Comparison of ENCODE assay signal across 8 mouse cellular contexts in the genomic region with DNA sequence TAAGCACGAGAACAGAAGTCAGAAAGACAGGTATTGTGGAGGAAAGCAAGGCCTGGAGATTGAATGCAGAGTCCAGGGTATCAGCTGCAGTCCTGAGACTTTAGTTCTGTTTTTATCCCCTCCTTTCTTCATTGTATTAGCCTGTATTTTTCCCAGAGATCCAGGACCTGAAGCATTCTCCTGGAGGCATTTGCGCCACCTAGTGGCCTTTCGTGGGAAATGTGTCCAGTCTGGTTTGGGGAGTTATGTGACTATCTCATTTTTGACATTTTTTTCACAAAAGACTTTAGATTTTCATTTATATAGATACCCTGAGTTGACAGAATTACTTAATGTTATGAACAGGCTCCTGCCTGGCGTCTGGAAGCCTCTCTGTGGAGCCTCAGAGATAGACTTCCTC. TPM values are rescaled to one million over a fixed set of nuclear protein-coding genes. Genes with fewer than 3 reads are reported as not detected.
DNase-seq lines count a peak whose midpoint lies in the region; ATAC-seq and TF ChIP-seq lines count a peak whose summit lies in the region.

No protein-coding gene starts in this region.

- H3K9ac ChIP-seq in heart, embryonic 14.5 days (ENCODE audit: low read length), result peak overlapping the region; percentile 93
- peak overlapping the region; percentile 93 for H3K9ac ChIP-seq in liver, embryonic 15.5 days
- peak overlapping the region; percentile 89; the same call in 1 of the 2 replicates for H3K9ac ChIP-seq in neural tube, embryonic 12.5 days

- H3K4me2 ChIP-seq in heart, embryonic 14.5 days (ENCODE audit: low read length), result peak overlapping the region; percentile 79
- peak overlapping the region; percentile 80 for H3K4me2 ChIP-seq in liver, embryonic 15.5 days
- peak overlapping the region; percentile 91 for H3K4me2 ChIP-seq in neural tube, embryonic 12.5 days (replicated peaks)

- DNase-seq in brain, embryonic 14.5 days (ENCODE audit: low read depth), result peak; percentile 88
- DNase-seq in kidney, postnatal 14 days, result peak; percentile 83

- 8% methylated on average over 4 of the region's 4 CpGs for WGBS in heart, embryonic 14.5 days
- WGBS in liver, embryonic 15.5 days (ENCODE audit: insufficient replicate concordance), result 8% methylated on average over 4 of the region's 4 CpGs
- 5% methylated on average over 4 of the region's 4 CpGs for WGBS in neural tube, embryonic 12.5 days

- ATAC-seq in erythroid progenitor cell, adult 5-6 weeks (replicated peaks; ENCODE audit: low FRiP score, poor library complexity, severe bottlenecking), result peak; percentile 54; the same call in 1 of the 2 replicates
- no peak for ATAC-seq in heart, embryonic 14.5 days (ENCODE audit: insufficient number of reproducible peaks, insufficient read depth, low FRiP score, low read depth)
- no peak for ATAC-seq in liver, embryonic 15.5 days (ENCODE audit: insufficient read depth)
- no peak for ATAC-seq in neural tube, embryonic 12.5 days (ENCODE audit: low FRiP score, low read depth)

- no peaks in the 10 kb centered on the region for H3K27me3 ChIP-seq in E14TG2a.4 (ENCODE audit: insufficient read depth, low read length)
- H3K27me3 ChIP-seq in heart, embryonic 14.5 days (ENCODE audit: control insufficient read depth, insufficient read depth, low read length), result no peaks in the 10 kb centered on the region
- H3K27me3 ChIP-seq in liver, embryonic 15.5 days, result no peaks in the 10 kb centered on the region
- no peaks in the 10 kb centered on the region for H3K27me3 ChIP-seq in neural tube, embryonic 12.5 days (replicated peaks)
- no peaks in the 10 kb centered on the region for H3K27me3 ChIP-seq in testis, adult 2 months (ENCODE audit: control insufficient read depth, insufficient read depth, low read length)

- peak overlapping the region; percentile 97; the same call in 1 of the 2 replicates for H3K4me3 ChIP-seq in E14TG2a.4 (replicated peaks; ENCODE audit: low read length)
- peak overlapping the region; percentile 20 to 96; a peak in 3 of 4 replicates for H3K4me3 ChIP-seq in heart, embryonic 14.5 days (ENCODE audit: control insufficient read depth in 1 of 2, insufficient read depth in 1 of 2, low read depth in 1 of 2, low read length in 2 of 2)
- H3K4me3 ChIP-seq in liver, embryonic 15.5 days (replicated peaks), result peak overlapping the region; percentile 95
- peak overlapping the region; percentile 89; the same call in 1 of the 2 replicates for H3K4me3 ChIP-seq in neural tube, embryonic 12.5 days
- no peak overlapping the region for H3K4me3 ChIP-seq in testis, adult 2 months (ENCODE audit: control insufficient read depth, low read depth, low read length)

- peak overlapping the region in 1 of 2 experiments; percentile 87; a peak in 1 of 4 replicates for H3K27ac ChIP-seq in heart, embryonic 14.5 days (replicated peaks in 1 of 2; ENCODE audit: control insufficient read depth in 1 of 2, insufficient read depth in 1 of 2, low read depth in 2 of 2, low read length in 2 of 2)
- H3K27ac ChIP-seq in liver, embryonic 15.5 days (replicated peaks), result peak overlapping the region; percentile 89
- no peak overlapping the region for H3K27ac ChIP-seq in neural tube, embryonic 12.5 days
- no peak overlapping the region for H3K27ac ChIP-seq in testis, adult 2 months (ENCODE audit: control insufficient read depth, insufficient read depth, low read depth, low read length)

- TF ChIP-seq CTCF in E14TG2a.4 (conservative IDR thresholded peaks at IDR 0.05; ENCODE audit: low read length), result peak; percentile 97
- TF ChIP-seq CTCF in brain, embryonic 14.5 days (IDR thresholded peaks at IDR 0.05; ENCODE audit: borderline replicate concordance, extremely low read depth, insufficient read depth, insufficient read length), result peak; percentile 91
- peak; percentile 57; the same call in 1 of the 2 replicates for TF ChIP-seq CTCF in testis, adult 2 months (IDR thresholded peaks at IDR 0.05; ENCODE audit: control insufficient read depth, insufficient read depth, insufficient replicate concordance, low read depth, low read length)

- no peaks in the 10 kb centered on the region for H3K9me3 ChIP-seq in E14TG2a.4 (ENCODE audit: low read length)
- H3K9me3 ChIP-seq in heart, embryonic 14.5 days (ENCODE audit: control insufficient read depth, low read length), result no peaks in the 10 kb centered on the region
- no peaks in the 10 kb centered on the region for H3K9me3 ChIP-seq in liver, embryonic 15.5 days (replicated peaks)
- H3K9me3 ChIP-seq in neural tube, embryonic 12.5 days, result no peaks in the 10 kb centered on the region

- H3K4me1 ChIP-seq in E14TG2a.4 (replicated peaks; ENCODE audit: low read depth, low read length), result peaks cover 36% of the 10 kb centered on the region
- H3K4me1 ChIP-seq in heart, embryonic 14.5 days (ENCODE audit: control insufficient read depth in 2 of 2, insufficient read depth in 2 of 2, low read length in 2 of 2), result peaks cover 0 to 17% of the 10 kb centered on the region in 2 experiments; a peak in 3 of 4 replicates
- peaks cover 20% of the 10 kb centered on the region for H3K4me1 ChIP-seq in liver, embryonic 15.5 days (replicated peaks)
- H3K4me1 ChIP-seq in neural tube, embryonic 12.5 days, result peaks cover 9% of the 10 kb centered on the region
- H3K4me1 ChIP-seq in testis, adult 2 months (ENCODE audit: control insufficient read depth, insufficient read depth, low read length), result peaks cover 11% of the 10 kb centered on the region

- no peak for TF ChIP-seq POLR2A in brain, embryonic 14.5 days (IDR thresholded peaks at IDR 0.05; ENCODE audit: borderline replicate concordance, extremely low read depth, insufficient read depth, insufficient read length, poor library complexity, severe bottlenecking)
- TF ChIP-seq POLR2A in testis, adult 2 months (IDR thresholded peaks at IDR 0.05; ENCODE audit: control insufficient read depth, low read depth, low read length), result no peak

- peaks cover 44% of the 10 kb centered on the region for H3K36me3 ChIP-seq in E14TG2a.4 (ENCODE audit: insufficient read depth, low read length)
- H3K36me3 ChIP-seq in heart, embryonic 14.5 days (ENCODE audit: control insufficient read depth, insufficient read depth, low read length), result peaks cover 43% of the 10 kb centered on the region
- H3K36me3 ChIP-seq in liver, embryonic 15.5 days (replicated peaks), result peaks cover 45% of the 10 kb centered on the region
- peaks cover 23% of the 10 kb centered on the region for H3K36me3 ChIP-seq in neural tube, embryonic 12.5 days
- H3K36me3 ChIP-seq in testis, adult 2 months (ENCODE audit: control insufficient read depth, insufficient read depth, low read length), result peaks cover 2% of the 10 kb centered on the region; the same call in 1 of the 2 replicates

RNA-seq across cellular contexts. Expression of gene Ncbp3, which starts 1.8 kb away (rescaled TPM):
- 5.5 and 8.3 TPM in 2 replicates for polyA plus RNA-seq in brain, embryonic 14.5 days (2012; rRNA removed)
- total RNA-seq in erythroid progenitor cell, adult 5-6 weeks (2015; ENCODE audit: low replicate concordance), result 10.9 and 11.9 TPM in 2 replicates
- 17.4 and 18.9 TPM in 2 replicates for total RNA-seq in erythroid progenitor cell, adult 5-6 weeks (2017; ENCODE audit: low replicate concordance)
- 9.5 and 10.3 TPM in 2 replicates for polyA plus RNA-seq in heart, embryonic 14.5 days (2014; fragmentation: Nextera tagmentation; extraction: Ambion mirVana)
- 3.9 and 4.2 TPM in 2 replicates for polyA plus RNA-seq in liver, embryonic 15.5 days (2015; fragmentation: Nextera tagmentation; extraction: Ambion mirVana)
- polyA plus RNA-seq in neural tube, embryonic 12.5 days (2016; fragmentation: Nextera tagmentation; extraction: Ambion mirVana), result 14.3 and 15.1 TPM in 2 replicates
- polyA plus RNA-seq in testis, adult 2 months (2012; rRNA removed), result 1.6 and 1.8 TPM in 2 replicates

RNA-seq across cellular contexts. Expression of gene Camkk1, which starts 30.5 kb away (rescaled TPM):
- 18.7 and 20.9 TPM in 2 replicates for polyA plus RNA-seq in brain, embryonic 14.5 days (2012; rRNA removed)
- total RNA-seq in erythroid progenitor cell, adult 5-6 weeks (2015; ENCODE audit: low replicate concordance), result not detected in 2 replicates
- total RNA-seq in erythroid progenitor cell, adult 5-6 weeks (2017; ENCODE audit: low replicate concordance), result 0.26 and 0.76 TPM in 2 replicates
- polyA plus RNA-seq in heart, embryonic 14.5 days (2014; fragmentation: Nextera tagmentation; extraction: Ambion mirVana), result 0.81 and 1.2 TPM in 2 replicates
- 0.73 and 0.81 TPM in 2 replicates for polyA plus RNA-seq in liver, embryonic 15.5 days (2015; fragmentation: Nextera tagmentation; extraction: Ambion mirVana)
- polyA plus RNA-seq in neural tube, embryonic 12.5 days (2016; fragmentation: Nextera tagmentation; extraction: Ambion mirVana), result 14.7 and 14.8 TPM in 2 replicates
- 0.96 and 1.1 TPM in 2 replicates for polyA plus RNA-seq in testis, adult 2 months (2012; rRNA removed)

RNA-seq across cellular contexts. Expression of gene Itgae, which starts 41.0 kb away (rescaled TPM):
- 0.08 and 0.13 TPM in 2 replicates for polyA plus RNA-seq in brain, embryonic 14.5 days (2012; rRNA removed)
- total RNA-seq in erythroid progenitor cell, adult 5-6 weeks (2015; ENCODE audit: low replicate concordance), result not detected in 2 replicates
- 0.08 and 1.3 TPM in 2 replicates for total RNA-seq in erythroid progenitor cell, adult 5-6 weeks (2017; ENCODE audit: low replicate concordance)
- polyA plus RNA-seq in heart, embryonic 14.5 days (2014; fragmentation: Nextera tagmentation; extraction: Ambion mirVana), result 0.22 and 0.36 TPM in 2 replicates
- polyA plus RNA-seq in liver, embryonic 15.5 days (2015; fragmentation: Nextera tagmentation; extraction: Ambion mirVana), result 0.16 and 0.17 TPM in 2 replicates
- 0.34 TPM in 2 replicates for polyA plus RNA-seq in neural tube, embryonic 12.5 days (2016; fragmentation: Nextera tagmentation; extraction: Ambion mirVana)
- polyA plus RNA-seq in testis, adult 2 months (2012; rRNA removed), result 12.3 and 13.7 TPM in 2 replicates

RNA-seq across cellular contexts. Expression of gene P2rx1, which starts 50.4 kb away (rescaled TPM):
- 0.35 and 0.49 TPM in 2 replicates for polyA plus RNA-seq in brain, embryonic 14.5 days (2012; rRNA removed)
- 1.1 and 3.4 TPM in 2 replicates for total RNA-seq in erythroid progenitor cell, adult 5-6 weeks (2015; ENCODE audit: low replicate concordance)
- 0.45 and 0.51 TPM in 2 replicates for total RNA-seq in erythroid progenitor cell, adult 5-6 weeks (2017; ENCODE audit: low replicate concordance)
- polyA plus RNA-seq in heart, embryonic 14.5 days (2014; fragmentation: Nextera tagmentation; extraction: Ambion mirVana), result 1.4 and 1.5 TPM in 2 replicates
- polyA plus RNA-seq in liver, embryonic 15.5 days (2015; fragmentation: Nextera tagmentation; extraction: Ambion mirVana), result 6.6 and 7.5 TPM in 2 replicates
- polyA plus RNA-seq in neural tube, embryonic 12.5 days (2016; fragmentation: Nextera tagmentation; extraction: Ambion mirVana), result 1.4 TPM in 2 replicates
- 0.44 and 6.8 TPM in 2 replicates for polyA plus RNA-seq in testis, adult 2 months (2012; rRNA removed)
